Mouse (Mus musculus) c-Kit-positive CD71-positive TER-119-positive erythroid progenitor cells, embryonic 14.5 days (primary cell): ENCODE results near the gene Cby3.
A peak's percentile ranks its signal among the peaks of the same experiment; 100 is the strongest.

Source experiments
- DNase-seq: peaks from one replicate; pipeline ENCODE4 v3.0.0-alpha.2; 2013; ENCODE audit warnings: low spot score

Gene Cby3

GRCm38 (mm10) chr11:50364548-50364947 lies 10.3 kb downstream of the Cby3 start:
- DNase-seq: peak; percentile 78

- no peak for DNase-seq
These were observed 11.1 kb downstream of the Cby3 start for GRCm38 (mm10) chr11:50365322-50365721.

GRCm38 (mm10) chr11:50367531-50367930 lies 13.3 kb downstream of the Cby3 start:
- DNase-seq: no peak

- DNase-seq: no peak
These were observed 15.2 kb downstream of the Cby3 start for GRCm38 (mm10) chr11:50369360-50369911.

- DNase-seq: no peak
These were observed 16.7 kb downstream of the Cby3 start for GRCm38 (mm10) chr11:50370969-50371368.

GRCm38 (mm10) chr11:50371399-50371841 lies 17.2 kb downstream of the Cby3 start:
- peak; percentile 70 for DNase-seq

- no peak for DNase-seq
These were observed 17.6 kb downstream of the Cby3 start for GRCm38 (mm10) chr11:50371911-50372310.

- DNase-seq: no peak
These were observed 18.8 kb downstream of the Cby3 start for GRCm38 (mm10) chr11:50373086-50373485.

- DNase-seq: no peak
These were observed 19.4 kb downstream of the Cby3 start for GRCm38 (mm10) chr11:50373621-50374020.

GRCm38 (mm10) chr11:50374286-50375015 lies 20.2 kb downstream of the Cby3 start:
- DNase-seq: no peak

- DNase-seq: no peak
These were observed 21.2 kb downstream of the Cby3 start for GRCm38 (mm10) chr11:50375421-50375820.

GRCm38 (mm10) chr11:50376156-50376790 lies 22.0 kb downstream of the Cby3 start:
- DNase-seq: no peak

- DNase-seq: peak; percentile 98
These were observed 22.9 kb downstream of the Cby3 start, which contains the start of gene Hnrnph1 for GRCm38 (mm10) chr11:50376911-50377891. Gene Hnrnph1 (plus strand): TSS chr11:50376990.

- DNase-seq: peak; percentile 78
These were observed 23.8 kb downstream of the Cby3 start for GRCm38 (mm10) chr11:50377892-50378684.

- DNase-seq: no peak
These were observed 24.9 kb downstream of the Cby3 start for GRCm38 (mm10) chr11:50379023-50379752.

GRCm38 (mm10) chr11:50381311-50381710 lies 27.0 kb downstream of the Cby3 start:
- no peak for DNase-seq

- DNase-seq: no peak
These were observed 33.0 kb downstream of the Cby3 start for GRCm38 (mm10) chr11:50387167-50387679.

GRCm38 (mm10) chr11:50387697-50388096 lies 33.4 kb downstream of the Cby3 start:
- no peak for DNase-seq

- no peak for DNase-seq
These were observed 34.1 kb downstream of the Cby3 start for GRCm38 (mm10) chr11:50388217-50388929.

- no peak for DNase-seq
These were observed 34.7 kb downstream of the Cby3 start for GRCm38 (mm10) chr11:50389011-50389410.
